In genomic region chr4:133583690-133584058, GRCm38 (mm10) we compare ENCODE assay signal across 8 mouse cellular contexts. TPM values are rescaled to one million over a fixed set of nuclear protein-coding genes. Genes with fewer than 3 reads are reported as not detected.
A peak's percentile ranks its signal among the peaks of the same experiment; 100 is the strongest.
DNase-seq lines count a peak whose midpoint lies in the region; ATAC-seq and TF ChIP-seq lines count a peak whose summit lies in the region.

No protein-coding gene starts in this region.

- TF ChIP-seq CTCF in heart, postnatal 0 days (IDR thresholded peaks at IDR 0.05; ENCODE audit: low read depth), result no peak

- WGBS in heart, postnatal 0 days, result 56% methylated on average over 6 of the region's 6 CpGs
- WGBS in hindbrain, embryonic 11.5 days, result 54% methylated on average over 6 of the region's 6 CpGs
- WGBS in midbrain, embryonic 11.5 days, result 61% methylated on average over 6 of the region's 6 CpGs

- peaks cover 11% of the 10 kb centered on the region for H3K4me1 ChIP-seq in heart, postnatal 0 days (ENCODE audit: control insufficient read depth, insufficient read depth)
- peaks cover 8% of the 10 kb centered on the region for H3K4me1 ChIP-seq in hindbrain, embryonic 11.5 days (replicated peaks; ENCODE audit: control insufficient read depth, insufficient read depth, low read length)
- H3K4me1 ChIP-seq in midbrain, embryonic 11.5 days (ENCODE audit: control insufficient read depth, insufficient read depth, low read length), result peaks cover 12% of the 10 kb centered on the region

- peaks cover 54% of the 10 kb centered on the region for H3K36me3 ChIP-seq in heart, postnatal 0 days (replicated peaks; ENCODE audit: control insufficient read depth, insufficient read depth, low read length)
- 0 out of 2 replicates have a peak, but pooled peaks cover 5% of the 10 kb centered on the region for H3K36me3 ChIP-seq in hindbrain, embryonic 11.5 days (ENCODE audit: control insufficient read depth, insufficient read depth, low read length)
- H3K36me3 ChIP-seq in midbrain, embryonic 11.5 days (ENCODE audit: control insufficient read depth, insufficient read depth, low read length), result peaks cover 11% of the 10 kb centered on the region

- peak overlapping the region; percentile 99 for H3K4me3 ChIP-seq in heart, postnatal 0 days (ENCODE audit: low read depth, low read length)
- H3K4me3 ChIP-seq in hindbrain, embryonic 11.5 days (ENCODE audit: low read depth, low read length), result peak overlapping the region; percentile 92
- peak overlapping the region; percentile 93 for H3K4me3 ChIP-seq in midbrain, embryonic 11.5 days (ENCODE audit: low read depth, low read length)

- H3K27me3 ChIP-seq in heart, postnatal 0 days (ENCODE audit: control insufficient read depth, insufficient read depth, low read length), result no peaks in the 10 kb centered on the region
- no peaks in the 10 kb centered on the region for H3K27me3 ChIP-seq in hindbrain, embryonic 11.5 days (ENCODE audit: control insufficient read depth, insufficient read depth, low read length)
- H3K27me3 ChIP-seq in midbrain, embryonic 11.5 days (ENCODE audit: control insufficient read depth, insufficient read depth, low read length), result no peaks in the 10 kb centered on the region

- H3K9ac ChIP-seq in heart, postnatal 0 days (replicated peaks; ENCODE audit: low read depth, low read length), result peak overlapping the region; percentile 82
- peak overlapping the region; percentile 93 for H3K9ac ChIP-seq in hindbrain, embryonic 11.5 days (ENCODE audit: low read depth, low read length)
- H3K9ac ChIP-seq in midbrain, embryonic 11.5 days (ENCODE audit: low read length), result peak overlapping the region; percentile 92

- peak overlapping the region; percentile 99 for H3K4me2 ChIP-seq in heart, postnatal 0 days (ENCODE audit: low read depth, low read length)
- peak overlapping the region; percentile 98 for H3K4me2 ChIP-seq in hindbrain, embryonic 11.5 days (replicated peaks; ENCODE audit: low read depth, low read length)
- peak overlapping the region; percentile 100 for H3K4me2 ChIP-seq in midbrain, embryonic 11.5 days

- no peak for DNase-seq in heart, postnatal 0 days (ENCODE audit: low spot score)
- DNase-seq in heart, adult 11 months, result no peak
- peak; percentile 17 for DNase-seq in MEL-GATA-1-ER (ENCODE audit: extremely low read depth, low read depth)
- no peak for DNase-seq in hindbrain, embryonic 11.5 days (ENCODE audit: low spot score)
- no peak for DNase-seq in midbrain, embryonic 11.5 days (ENCODE audit: low spot score, missing footprints)
- DNase-seq in ovary, postnatal 36 days (ENCODE audit: low spot score), result no peak
- DNase-seq in lung, postnatal 4 days, result no peak
- DNase-seq in cerebellum, postnatal 25 days, result no peak

- no peak for TF ChIP-seq EP300 in heart, postnatal 0 days (IDR thresholded peaks at IDR 0.05; ENCODE audit: low read depth)

- H3K27ac ChIP-seq in heart, postnatal 0 days (ENCODE audit: low read depth), result peak overlapping the region; percentile 84
- H3K27ac ChIP-seq in hindbrain, embryonic 11.5 days (ENCODE audit: low read depth, low read length), result peak overlapping the region; percentile 65; the same call in 1 of the 2 replicates
- no peak overlapping the region; the same call in 1 of the 2 replicates for H3K27ac ChIP-seq in midbrain, embryonic 11.5 days (ENCODE audit: low read depth, low read length)

- peak; percentile 18; the same call in 1 of the 2 replicates for ATAC-seq in heart, postnatal 0 days (ENCODE audit: insufficient read depth, low read depth)
- ATAC-seq in hindbrain, embryonic 11.5 days (ENCODE audit: low FRiP score), result no peak
- no peak; the same call in 1 of the 2 replicates for ATAC-seq in midbrain, embryonic 11.5 days (ENCODE audit: low FRiP score)

- no peaks in the 10 kb centered on the region for H3K9me3 ChIP-seq in heart, postnatal 0 days (replicated peaks; ENCODE audit: control insufficient read depth, low read length)
- no peaks in the 10 kb centered on the region for H3K9me3 ChIP-seq in hindbrain, embryonic 11.5 days (ENCODE audit: control insufficient read depth, low read length)
- H3K9me3 ChIP-seq in midbrain, embryonic 11.5 days (ENCODE audit: control insufficient read depth, low read length), result no peaks in the 10 kb centered on the region

RNA-seq across cellular contexts. Expression of gene Gpn2, which starts 0.5 kb away (rescaled TPM):
- total RNA-seq in heart, postnatal 0 days (2014; rRNA removed; ENCODE audit: low replicate concordance), result 8.9 and 17.2 TPM in 2 replicates
- polyA plus RNA-seq in heart, postnatal 0 days (2015; fragmentation: Nextera tagmentation; extraction: Ambion mirVana), result 8.6 and 8.8 TPM in 2 replicates
- 25.9 and 29.3 TPM in 2 replicates for polyA plus RNA-seq in hindbrain, embryonic 11.5 days (2014; fragmentation: Nextera tagmentation; extraction: Ambion mirVana)
- polyA plus RNA-seq in midbrain, embryonic 11.5 days (2014; fragmentation: Nextera tagmentation; extraction: Ambion mirVana), result 24.2 and 28.6 TPM in 2 replicates

RNA-seq across cellular contexts. Expression of gene Gpatch3, which starts 9.1 kb away (rescaled TPM):
- total RNA-seq in heart, postnatal 0 days (2014; rRNA removed; ENCODE audit: low replicate concordance), result 8.2 and 9.4 TPM in 2 replicates
- 3.5 and 3.6 TPM in 2 replicates for polyA plus RNA-seq in heart, postnatal 0 days (2015; fragmentation: Nextera tagmentation; extraction: Ambion mirVana)
- polyA plus RNA-seq in hindbrain, embryonic 11.5 days (2014; fragmentation: Nextera tagmentation; extraction: Ambion mirVana), result 6.9 and 8.9 TPM in 2 replicates
- 6.8 and 7.8 TPM in 2 replicates for polyA plus RNA-seq in midbrain, embryonic 11.5 days (2014; fragmentation: Nextera tagmentation; extraction: Ambion mirVana)

RNA-seq across cellular contexts. Expression of gene Sfn, which starts 18.3 kb away (rescaled TPM):
- 2.6 and 6.8 TPM in 2 replicates for total RNA-seq in heart, postnatal 0 days (2014; rRNA removed; ENCODE audit: low replicate concordance)
- 0.18 and 0.37 TPM in 2 replicates for polyA plus RNA-seq in heart, postnatal 0 days (2015; fragmentation: Nextera tagmentation; extraction: Ambion mirVana)
- 19.5 and 29.6 TPM in 2 replicates for polyA plus RNA-seq in hindbrain, embryonic 11.5 days (2014; fragmentation: Nextera tagmentation; extraction: Ambion mirVana)
- 6.0 and 7.8 TPM in 2 replicates for polyA plus RNA-seq in midbrain, embryonic 11.5 days (2014; fragmentation: Nextera tagmentation; extraction: Ambion mirVana)

RNA-seq across cellular contexts. Expression of gene Nr0b2, which starts 30.5 kb away (rescaled TPM):
- total RNA-seq in heart, postnatal 0 days (2014; rRNA removed; ENCODE audit: low replicate concordance), result 11.1 and 36.4 TPM in 2 replicates
- polyA plus RNA-seq in heart, postnatal 0 days (2015; fragmentation: Nextera tagmentation; extraction: Ambion mirVana), result 30.8 and 32.2 TPM in 2 replicates
- not detected in 2 replicates for polyA plus RNA-seq in hindbrain, embryonic 11.5 days (2014; fragmentation: Nextera tagmentation; extraction: Ambion mirVana)
- polyA plus RNA-seq in midbrain, embryonic 11.5 days (2014; fragmentation: Nextera tagmentation; extraction: Ambion mirVana), result not detected in 2 replicates

RNA-seq across cellular contexts. Expression of gene Nudc, which starts 37.9 kb away (rescaled TPM):
- 29.2 and 42.1 TPM in 2 replicates for total RNA-seq in heart, postnatal 0 days (2014; rRNA removed; ENCODE audit: low replicate concordance)
- polyA plus RNA-seq in heart, postnatal 0 days (2015; fragmentation: Nextera tagmentation; extraction: Ambion mirVana), result 146 and 152 TPM in 2 replicates
- 315 and 324 TPM in 2 replicates for polyA plus RNA-seq in hindbrain, embryonic 11.5 days (2014; fragmentation: Nextera tagmentation; extraction: Ambion mirVana)
- polyA plus RNA-seq in midbrain, embryonic 11.5 days (2014; fragmentation: Nextera tagmentation; extraction: Ambion mirVana), result 330 and 336 TPM in 2 replicates
